ENCODE assay signal across 14 mouse cellular contexts in the genomic region with DNA sequence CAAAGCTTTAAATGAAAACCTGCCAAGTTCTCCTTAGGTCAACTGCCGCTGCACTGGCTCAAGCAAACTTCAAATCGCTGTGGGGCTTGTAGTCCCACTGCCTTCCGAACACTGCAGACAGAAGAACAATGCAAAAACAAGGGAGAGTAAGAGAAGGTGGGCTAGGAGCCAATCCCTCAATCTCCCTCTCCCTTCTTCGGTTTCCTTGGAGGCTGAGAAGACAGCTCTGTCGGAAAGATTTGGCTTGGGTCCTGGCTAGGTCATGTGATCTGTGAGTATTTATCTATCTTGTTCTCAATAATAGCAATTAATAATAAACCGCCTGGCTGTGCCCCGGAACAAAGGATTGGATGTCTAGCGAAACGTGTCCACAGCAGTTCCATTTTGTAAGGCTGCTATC.
A peak's percentile ranks its signal among the peaks of the same experiment; 100 is the strongest.
DNase-seq lines count a peak whose midpoint lies in the region; ATAC-seq and TF ChIP-seq lines count a peak whose summit lies in the region.
"Had no signal": no experiment of that assay in that cellular context is flagged by ENCODE, and none has a peak within 500 bp of the region (broad histone marks: within the 10 kb centered on the region; RNA-seq: fewer than 3 reads in every experiment).

No protein-coding gene starts in this region.

- no peak overlapping the region for H3K4me3 ChIP-seq in lung, embryonic 16.5 days (ENCODE audit: low read length)
- H3K4me3 ChIP-seq in embryonic facial prominence, embryonic 14.5 days (ENCODE audit: low read depth, low read length), result no peak overlapping the region
- H3K4me3 ChIP-seq: intestine, embryonic 15.5 days; limb, embryonic 10.5 days; liver, embryonic 13.5 days had no signal

- H3K36me3 ChIP-seq in lung, embryonic 16.5 days (ENCODE audit: control insufficient read depth, insufficient read depth, low read length), result no peaks in the 10 kb centered on the region
- no peaks in the 10 kb centered on the region for H3K36me3 ChIP-seq in embryonic facial prominence, embryonic 14.5 days (ENCODE audit: control insufficient read depth, insufficient read depth, low read length)
- H3K36me3 ChIP-seq: intestine, embryonic 15.5 days; limb, embryonic 10.5 days; liver, embryonic 13.5 days had no signal

- DNase-seq in heart, adult 11 months, result peak; percentile 93
- DNase-seq in heart, adult 8-10 months (ENCODE audit: low spot score), result no peak
- DNase-seq in lung, postnatal 25 days (ENCODE audit: low spot score), result no peak
- DNase-seq in brain, embryonic 14.5 days (ENCODE audit: low read depth), result peak; percentile 82
- peak; percentile 85 for DNase-seq in embryonic facial prominence, embryonic 14.5 days (ENCODE audit: low spot score)
- DNase-seq in layer of hippocampus, adult 9-11 months, result no peak
- DNase-seq: cerebellum, adult 18-20 months; liver, embryonic 13.5 days; thymus, adult 2 months had no signal

- no peak for TF ChIP-seq POLR2A in brain, embryonic 14.5 days (IDR thresholded peaks at IDR 0.05; ENCODE audit: borderline replicate concordance, extremely low read depth, insufficient read depth, insufficient read length, poor library complexity, severe bottlenecking)

- WGBS in lung, embryonic 16.5 days, result 64% methylated on average over 9 of the region's 9 CpGs
- 62% methylated on average over 9 of the region's 9 CpGs for WGBS in embryonic facial prominence, embryonic 14.5 days

- no peak for TF ChIP-seq CTCF in brain, embryonic 14.5 days (IDR thresholded peaks at IDR 0.05; ENCODE audit: borderline replicate concordance, extremely low read depth, insufficient read depth, insufficient read length)

- no peak overlapping the region for H3K9ac ChIP-seq in lung, embryonic 16.5 days (ENCODE audit: low read length)
- H3K9ac ChIP-seq in embryonic facial prominence, embryonic 14.5 days (ENCODE audit: low read depth, low read length), result no peak overlapping the region
- H3K9ac ChIP-seq: intestine, embryonic 15.5 days; liver, embryonic 13.5 days had no signal

- no peaks in the 10 kb centered on the region for H3K9me3 ChIP-seq in lung, embryonic 16.5 days (ENCODE audit: control insufficient read depth, low read length)
- H3K9me3 ChIP-seq in embryonic facial prominence, embryonic 14.5 days (ENCODE audit: control insufficient read depth, low read length), result no peaks in the 10 kb centered on the region
- H3K9me3 ChIP-seq: intestine, embryonic 15.5 days; limb, embryonic 10.5 days; liver, embryonic 13.5 days had no signal

- no peaks in the 10 kb centered on the region for H3K4me1 ChIP-seq in lung, embryonic 16.5 days (replicated peaks; ENCODE audit: control insufficient read depth, insufficient read depth, low read length)
- H3K4me1 ChIP-seq in embryonic facial prominence, embryonic 14.5 days (ENCODE audit: control insufficient read depth, insufficient read depth, low read length), result no peaks in the 10 kb centered on the region
- H3K4me1 ChIP-seq: intestine, embryonic 15.5 days; limb, embryonic 10.5 days; liver, embryonic 13.5 days had no signal

- no peak for ATAC-seq in lung, embryonic 16.5 days (ENCODE audit: low read depth)
- peak; percentile 44; the same call in 1 of the 2 replicates for ATAC-seq in embryonic facial prominence, embryonic 14.5 days (ENCODE audit: low read depth)
- ATAC-seq: CD4-positive, CD25-positive, alpha-beta regulatory T cell, adult 4 months; intestine, embryonic 15.5 days had no signal

- no peaks in the 10 kb centered on the region for H3K27me3 ChIP-seq in lung, embryonic 16.5 days (ENCODE audit: control insufficient read depth, insufficient read depth, low read depth, low read length)
- H3K27me3 ChIP-seq in embryonic facial prominence, embryonic 14.5 days (replicated peaks; ENCODE audit: control insufficient read depth, insufficient read depth, low read length), result no peaks in the 10 kb centered on the region
- H3K27me3 ChIP-seq: intestine, embryonic 15.5 days; liver, embryonic 13.5 days had no signal

- peak overlapping the region; percentile 21; the same call in 1 of the 2 replicates for H3K4me2 ChIP-seq in lung, embryonic 16.5 days (ENCODE audit: low read depth, low read length)
- no peak overlapping the region for H3K4me2 ChIP-seq in embryonic facial prominence, embryonic 14.5 days (ENCODE audit: low read depth, low read length)
- H3K4me2 ChIP-seq: intestine, embryonic 15.5 days; liver, embryonic 13.5 days had no signal

- H3K27ac ChIP-seq in lung, embryonic 16.5 days (ENCODE audit: low read length), result no peak overlapping the region
- H3K27ac ChIP-seq in embryonic facial prominence, embryonic 14.5 days (replicated peaks; ENCODE audit: low read depth, low read length), result no peak overlapping the region
- H3K27ac ChIP-seq: intestine, embryonic 15.5 days; kidney, postnatal 0 days; limb, embryonic 10.5 days; liver, embryonic 13.5 days had no signal

Comparison
In these comparisons a context has a peak if more than half of its experiments do, and no peak if none do; other contexts are left out.
1. DNase-seq: peak in heart, adult 11 months (single experiment), brain, embryonic 14.5 days (single experiment) and embryonic facial prominence, embryonic 14.5 days (single experiment); none in heart, adult 8-10 months (single experiment), lung, postnatal 25 days (single experiment) and layer of hippocampus, adult 9-11 months (single experiment).